Mouse (Mus musculus) embryo, embryonic 10 days (tissue): ENCODE measurements around the gene Camkk2.

Experiments
- DNase-seq: peaks from one replicate; pipeline ENCODE4 v3.0.0-alpha.2; 2015; ENCODE audit warnings: low spot score

Gene Camkk2

GRCm38 (mm10) chr5:122779277-122779834 lies at the start of gene Camkk2:
Gene Camkk2 (minus strand): TSS chr5:122779409.
- DNase-seq, result peak; percentile 81

GRCm38 (mm10) chr5:122825099-122825498 lies 45.9 kb upstream of the Camkk2 start:
- DNase-seq, result no peak

DNA sequence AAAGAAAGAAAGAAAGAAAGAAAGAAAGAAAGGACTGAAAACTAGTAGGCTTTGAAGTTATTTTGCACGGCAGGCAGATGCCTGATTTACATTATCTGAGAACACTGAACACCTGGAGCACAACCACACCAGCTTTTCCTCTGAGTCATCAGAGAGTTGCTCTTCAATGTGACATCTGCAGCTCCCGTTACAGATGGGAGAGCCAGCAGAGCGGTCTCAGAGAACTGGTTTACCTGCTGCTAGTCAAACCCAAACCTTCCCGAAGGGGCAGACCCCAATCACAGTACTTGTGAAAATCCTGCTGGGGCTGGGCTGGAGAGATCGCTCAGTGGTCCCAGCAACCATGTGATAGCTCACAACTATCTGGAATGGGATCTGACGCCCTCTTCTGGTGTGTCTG lies 45.2 kb upstream of the Camkk2 start:
- DNase-seq, result no peak

GRCm38 (mm10) chr5:122823976-122824375 lies 44.8 kb upstream of the Camkk2 start:
- no peak for DNase-seq

DNA sequence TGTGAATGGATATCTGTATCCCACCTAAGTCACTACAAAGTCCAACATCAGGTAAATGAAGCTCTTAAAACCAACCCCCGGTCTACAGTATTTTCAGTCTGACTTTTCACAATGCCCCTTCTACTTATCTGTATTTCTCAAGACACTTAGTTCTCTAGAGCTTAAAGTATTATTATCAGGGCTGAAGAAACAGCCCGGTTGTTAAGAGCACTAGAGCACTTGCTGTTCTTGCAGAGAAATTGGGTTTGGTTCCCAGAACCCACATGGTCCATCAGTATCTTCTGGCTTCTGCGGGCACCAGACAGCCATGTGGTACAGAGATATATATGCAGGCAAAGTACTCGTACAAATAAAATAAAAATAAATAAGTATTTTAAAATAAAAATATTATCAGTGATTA lies 43.2 kb upstream of the Camkk2 start:
- no peak for DNase-seq

- DNase-seq, result no peak
Observed at GRCm38 (mm10) chr5:122821524-122821885, 42.3 kb upstream of the Camkk2 start.

- DNase-seq, result peak; percentile 96
Observed at GRCm38 (mm10) chr5:122820777-122821523, 41.7 kb upstream of the Camkk2 start, which contains the start of gene Anapc5. Gene Anapc5 (minus strand): TSS chr5:122821339.

DNA sequence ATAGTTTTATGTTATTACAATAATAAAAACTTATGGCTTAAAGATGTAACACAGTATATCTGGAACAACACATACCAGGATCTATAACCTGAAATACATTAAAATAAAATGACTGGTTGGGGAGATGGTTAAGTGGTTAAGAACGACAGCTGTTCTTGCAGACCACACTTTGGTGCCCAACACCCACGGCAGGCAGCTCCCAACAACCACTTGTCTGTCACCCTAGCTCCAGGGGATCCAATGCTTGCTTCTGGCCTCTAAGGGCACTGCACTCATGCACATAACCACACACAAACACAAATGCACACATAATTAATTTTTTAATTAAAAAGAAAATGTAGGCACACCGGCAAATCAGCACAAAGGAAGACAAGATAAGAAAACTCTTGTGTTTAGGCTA lies 33.5 kb upstream of the Camkk2 start:
- DNase-seq, result no peak

GRCm38 (mm10) chr5:122811364-122812079 lies 32.3 kb upstream of the Camkk2 start:
- peak; percentile 73 for DNase-seq

DNA sequence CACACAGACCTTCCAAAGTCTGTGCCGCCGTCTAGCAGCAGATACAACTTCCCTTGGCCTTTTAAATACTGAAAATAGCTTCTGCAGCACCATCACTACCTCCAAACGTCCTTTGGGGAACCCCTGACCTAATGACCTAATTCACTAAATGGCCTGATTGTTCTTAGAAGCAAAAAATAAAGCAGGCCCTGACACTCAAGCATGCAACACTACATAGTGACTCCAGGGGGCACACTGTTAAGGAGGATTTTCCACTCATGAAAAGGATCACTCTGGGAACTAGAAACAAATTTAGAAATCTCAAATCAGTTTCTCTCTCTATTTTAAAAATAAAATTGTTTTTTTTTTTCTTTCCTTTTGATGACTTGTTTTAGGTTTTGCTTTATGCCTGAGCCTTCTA lies 26.3 kb upstream of the Camkk2 start:
- no peak for DNase-seq

DNA sequence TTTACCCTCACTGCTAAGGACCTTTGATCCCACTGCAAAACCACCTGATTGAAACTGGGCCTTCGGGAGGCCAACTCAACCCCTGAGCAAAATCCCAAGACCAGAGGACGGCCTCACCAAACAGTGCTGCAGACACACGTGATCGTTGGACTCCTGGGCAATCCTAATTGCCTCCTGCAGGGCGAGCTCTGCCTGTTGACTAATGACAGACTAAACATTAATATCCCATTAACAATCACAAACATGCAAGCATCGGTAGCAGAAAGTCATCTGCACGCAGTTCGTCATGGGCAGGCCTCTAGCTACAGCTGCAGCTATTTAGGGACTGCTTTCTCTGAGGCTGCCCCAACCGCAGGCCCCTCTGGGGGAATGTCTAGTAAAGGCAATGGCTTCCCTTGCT lies 23.5 kb upstream of the Camkk2 start:
- DNase-seq, result no peak

DNA sequence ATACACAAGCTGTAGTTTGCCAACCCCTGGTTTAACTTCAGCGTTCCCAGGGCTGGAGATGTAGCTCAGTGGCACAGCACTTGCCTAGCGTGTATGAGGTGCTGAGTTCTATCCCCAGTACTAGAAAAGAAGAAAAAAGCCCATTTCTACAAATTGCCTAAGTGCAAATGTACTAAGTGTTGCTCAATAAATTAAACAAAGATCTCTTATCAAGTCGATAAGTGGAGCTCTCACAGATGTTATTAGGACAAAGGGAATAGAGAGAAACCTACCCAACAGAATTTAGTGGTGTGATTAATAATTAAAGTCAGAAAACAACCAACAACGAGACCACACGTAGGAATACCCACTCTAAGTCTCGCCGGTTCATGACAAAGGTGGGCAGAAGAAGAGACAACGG lies 22.5 kb upstream of the Camkk2 start:
- DNase-seq, result no peak

DNA sequence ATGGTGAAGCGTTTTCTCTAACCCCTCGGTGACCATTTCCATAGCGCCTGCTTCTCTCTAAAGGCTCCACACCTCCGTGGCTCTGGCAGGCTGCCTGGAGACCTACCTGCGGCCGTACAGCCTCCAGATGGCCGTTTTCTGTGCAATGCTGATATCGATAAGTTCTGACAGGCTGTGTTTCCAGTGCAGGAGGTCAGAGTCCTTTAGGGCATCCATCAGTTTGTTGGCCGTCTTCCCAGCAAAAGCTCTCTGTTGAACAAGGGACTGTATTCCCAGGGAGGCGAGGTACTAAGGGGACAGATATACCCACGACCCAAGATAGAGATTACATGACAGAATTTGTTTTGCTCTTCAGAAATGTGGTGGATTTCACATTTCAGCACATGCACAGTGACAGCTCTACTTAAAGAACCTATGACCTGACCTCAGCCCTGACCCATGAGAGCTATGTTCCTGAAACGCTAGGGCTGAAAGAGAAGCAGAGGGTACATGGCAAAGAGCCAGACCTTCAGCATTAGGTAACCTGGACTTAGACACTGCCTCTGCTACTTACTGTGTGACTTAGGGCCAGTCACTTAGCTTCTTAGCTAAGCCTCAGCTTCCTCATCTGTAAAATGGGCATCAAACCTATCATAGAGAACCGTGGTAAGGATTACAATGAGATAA lies 21.3 kb upstream of the Camkk2 start:
- DNase-seq, result no peak

GRCm38 (mm10) chr5:122799379-122800344 lies 20.5 kb upstream of the Camkk2 start:
- DNase-seq, result no peak

DNA sequence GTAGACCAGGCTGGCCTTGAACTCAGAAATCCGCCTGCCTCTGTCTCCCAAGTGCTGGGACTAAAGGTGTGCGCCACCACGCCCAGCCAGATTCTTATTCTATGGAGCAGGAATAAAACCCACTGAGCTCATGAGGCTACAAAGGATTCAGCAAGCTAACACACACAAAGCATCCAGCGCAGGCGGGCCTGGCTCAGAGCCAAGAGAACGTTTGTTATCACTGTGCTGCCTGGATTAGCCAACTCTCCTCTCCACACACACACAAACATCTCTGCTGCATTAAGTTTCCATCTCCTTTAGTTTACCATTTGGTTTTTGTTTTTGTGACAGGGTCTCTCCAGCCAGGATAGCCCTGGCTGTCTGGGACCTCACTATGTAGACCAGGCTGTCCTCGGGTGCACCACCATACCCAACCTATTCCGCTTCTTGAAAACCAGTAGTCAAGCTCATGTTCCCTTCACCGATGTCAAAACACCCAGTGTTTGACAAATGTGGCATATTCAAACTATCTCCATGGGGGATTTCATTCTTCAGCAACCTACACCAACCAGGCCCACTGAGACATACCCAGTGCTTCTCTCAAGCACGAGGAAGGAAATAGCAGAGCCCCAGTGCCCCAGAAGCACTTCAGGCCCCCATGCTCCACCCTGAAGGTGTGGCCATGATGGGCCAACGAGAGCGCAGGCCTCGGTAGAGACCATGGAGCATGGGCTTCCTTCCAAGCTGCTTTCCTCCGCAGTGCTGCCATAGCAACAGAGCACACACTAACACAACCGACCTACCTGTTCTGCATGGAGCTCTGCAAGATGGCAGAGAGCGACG lies 19.6 kb upstream of the Camkk2 start:
- DNase-seq, result no peak

- no peak for DNase-seq
Observed at GRCm38 (mm10) chr5:122797866-122798265, 18.7 kb upstream of the Camkk2 start.

DNA sequence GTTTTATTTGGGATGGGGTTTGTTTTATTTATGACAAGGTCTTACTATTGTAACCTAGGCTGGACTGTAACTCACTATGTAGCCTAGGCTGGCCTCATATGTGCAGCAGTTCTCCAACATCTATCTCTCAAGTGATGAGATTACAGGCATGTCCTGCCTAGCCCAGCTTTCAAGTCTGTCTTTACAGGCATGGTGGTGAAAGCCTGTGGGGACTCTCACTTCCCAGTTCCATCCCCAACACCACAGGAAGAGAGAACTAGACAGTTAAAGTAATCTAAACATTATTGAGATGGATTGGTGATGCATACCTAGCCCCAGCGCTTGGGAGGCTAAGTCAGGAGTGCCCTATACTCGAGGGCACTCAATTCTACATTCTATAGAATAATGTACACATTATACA lies 9.5 kb upstream of the Camkk2 start:
- DNase-seq, result no peak

DNA sequence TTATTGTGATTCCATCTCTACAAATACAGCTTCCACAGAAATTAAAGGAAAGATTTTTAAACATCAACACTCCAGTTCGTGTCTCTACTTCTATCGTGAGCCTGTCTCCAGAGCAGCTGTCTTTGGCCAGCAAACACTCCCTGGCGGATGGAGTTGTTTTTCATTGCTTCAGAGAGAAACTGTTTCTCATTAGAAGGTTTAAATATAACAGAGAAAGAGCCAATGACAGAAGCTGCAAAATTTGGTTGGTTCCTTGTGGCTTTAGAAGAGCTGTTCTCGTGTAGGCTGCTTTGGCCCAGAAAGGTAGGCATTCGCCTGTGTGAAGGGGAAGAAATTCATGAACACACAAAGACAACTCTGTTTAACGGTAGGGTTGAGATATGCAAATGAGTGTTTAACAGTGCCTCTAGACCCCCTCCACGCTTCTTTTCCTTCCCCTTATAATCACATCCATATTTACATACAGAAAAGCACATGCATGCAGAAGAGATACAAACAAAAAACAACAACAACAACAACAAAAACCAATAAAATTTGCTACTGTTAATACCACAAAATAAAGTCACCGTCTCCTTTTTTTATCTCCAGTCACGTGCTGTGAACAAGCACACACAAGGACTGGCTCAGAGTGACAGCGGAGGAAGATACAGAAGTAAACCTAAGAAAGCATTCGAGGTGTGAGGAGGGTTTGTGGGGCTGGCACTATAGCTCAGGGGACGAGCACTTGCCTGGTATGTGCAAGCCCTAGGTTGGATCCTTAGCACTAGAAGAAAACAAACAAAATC lies 7.0 kb upstream of the Camkk2 start:
- DNase-seq, result no peak

DNA sequence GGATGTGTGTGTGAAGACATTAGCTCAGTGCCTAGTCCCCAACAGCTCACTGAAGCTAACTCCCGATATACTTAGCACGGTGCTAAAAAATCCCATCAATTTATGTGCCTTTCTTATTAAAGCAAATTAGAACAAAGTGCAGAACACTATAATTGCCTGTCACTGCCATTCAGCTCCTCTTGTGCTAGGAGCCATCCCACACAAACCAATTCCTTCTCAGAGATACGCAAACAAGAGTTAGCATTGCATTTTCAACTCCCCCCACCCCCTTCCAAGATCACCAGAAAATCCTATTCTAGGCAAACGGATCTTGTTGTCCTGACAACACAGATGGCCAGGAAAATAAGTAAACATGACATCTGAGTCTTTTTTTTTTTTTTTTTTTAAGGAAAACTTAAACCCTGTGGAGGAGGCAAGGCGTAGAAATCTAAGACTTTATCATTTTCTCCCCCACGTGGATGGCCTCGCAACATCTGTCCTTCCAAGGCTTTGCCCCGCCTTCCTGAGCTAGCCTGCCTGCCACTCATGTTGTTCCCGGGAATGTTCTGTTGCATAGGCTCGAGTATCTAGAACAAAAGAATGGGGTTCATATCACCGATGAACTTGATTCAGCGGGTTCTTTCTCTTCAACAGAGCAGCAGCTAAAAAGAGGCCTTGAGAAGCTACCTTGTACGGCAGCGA lies 4.7 kb upstream of the Camkk2 start:
- no peak for DNase-seq
